Mouse (Mus musculus) stomach, embryonic 14.5 days (tissue): Measurements from ENCODE around the gene Itgb7. TPM values are rescaled to one million over a fixed set of nuclear protein-coding genes. Genes with fewer than 3 reads are reported as not detected.

ENCODE experiments used
- ATAC-seq: fragments of 200-750 bp; cut with Nextera tagmentation; 2 replicates; pipeline ENCODE4 v1.8.0; 2017; ENCODE audit warnings: low read depth, moderate TSS enrichment; ENCODE audit not compliant: insufficient number of reproducible peaks, insufficient read depth, low FRiP score
- H3K27ac ChIP-seq: fragments of 300-500 bp; sonication (generic); 2 replicates; pipeline ENCODE4 v1.5.1; 2014; ENCODE audit warnings: mild to moderate bottlenecking, low read length, moderate library complexity, mixed read lengths
- H3K27me3 ChIP-seq: fragments of 300-500 bp; sonication (generic); 2 replicates; pipeline ENCODE4 v1.6.1; 2014; ENCODE audit warnings: low read length, control low read depth, mixed read lengths; ENCODE audit not compliant: control insufficient read depth, insufficient read depth
- H3K36me3 ChIP-seq: fragments of 300-500 bp; sonication (generic); 2 replicates; pipeline ENCODE4 v1.6.1; 2014; ENCODE audit warnings: mild to moderate bottlenecking, control low read depth, low read length, moderate library complexity, mixed read lengths; ENCODE audit not compliant: control insufficient read depth, insufficient read depth
- H3K4me1 ChIP-seq: fragments of 300-500 bp; sonication (generic); 2 replicates; pipeline ENCODE4 v1.6.1; 2014; ENCODE audit warnings: low read length, control low read depth, mixed read lengths; ENCODE audit not compliant: control insufficient read depth, insufficient read depth
- H3K4me2 ChIP-seq: fragments of 300-500 bp; sonication (generic); replicated peaks from 2 replicates; pipeline ENCODE4 v1.6.1; 2014; ENCODE audit warnings: low read depth, low read length, control low read depth
- H3K4me3 ChIP-seq: fragments of 300-500 bp; sonication (generic); 2 replicates; pipeline ENCODE4 v1.5.1; 2014; ENCODE audit warnings: low read depth, low read length, control low read depth
- H3K9ac ChIP-seq: fragments of 300-500 bp; sonication (generic); replicated peaks from 2 replicates; pipeline ENCODE4 v1.6.1; 2014; ENCODE audit warnings: low read depth, mild to moderate bottlenecking, control low read depth, low read length, moderate library complexity, mixed read lengths
- H3K9me3 ChIP-seq: fragments of 300-500 bp; sonication (generic); 2 replicates; pipeline ENCODE4 v1.6.1; 2016; ENCODE audit warnings: low read depth, low read length, control low read depth; ENCODE audit not compliant: control insufficient read depth
- WGBS: fragments of 180-500 bp; shearing (Covaris S2); extraction: QIAGEN DNeasy Blood & Tissue Kit; methylation state at CpG from one replicate; pipeline ENCODE4 v1.1.7; 2014; 5-methylcytosine and 5-hydroxymethylcytosine counted together
- polyA plus RNA-seq: library from polyadenylated mRNA; unstranded; fragments of >200 nt; fragmentation: Nextera tagmentation; extraction: Ambion mirVana; gene quantifications from 2 replicates; pipeline ENCODE4 v1.2.1, GENCODE M21; 2014

Gene Itgb7
- polyA plus RNA-seq, 1 experiment from 2014 or later: 9.9 TPM

DNA sequence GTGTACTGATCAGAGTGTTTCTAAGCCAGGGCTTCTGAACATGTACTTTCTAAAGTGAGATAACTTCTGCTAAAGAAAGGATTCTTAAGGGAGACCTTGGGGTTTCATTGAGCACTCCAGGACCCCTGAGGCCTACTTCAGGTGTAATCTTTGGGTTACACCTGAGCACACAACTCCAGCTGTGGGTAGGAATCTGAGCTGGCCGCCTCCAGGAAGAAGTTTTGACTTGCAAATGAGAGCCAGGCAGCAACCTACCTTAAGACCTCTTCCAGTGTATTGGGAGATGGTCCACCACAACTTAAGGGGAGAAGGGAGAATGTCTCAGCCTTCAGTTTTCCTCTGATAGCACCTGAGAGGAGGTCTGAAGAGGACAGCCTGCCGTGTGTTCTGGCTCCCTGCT is 17.6 kb downstream of the Itgb7 start:
- Histone ChIP-seq H3K4me3 (no peak overlapping the region), H3K27me3 (no peaks in the 10 kb centered on the region), H3K36me3 (peaks cover 53% of the 10 kb centered on the region), H3K9me3 (no peaks in the 10 kb centered on the region), H3K4me1 (no peaks in the 10 kb centered on the region), H3K9ac (no peak overlapping the region), H3K4me2 (no peak overlapping the region), H3K27ac (no peak overlapping the region)
- ATAC-seq: no peak
- WGBS: 40% methylated on average over 2 of the region's 2 CpGs

DNA sequence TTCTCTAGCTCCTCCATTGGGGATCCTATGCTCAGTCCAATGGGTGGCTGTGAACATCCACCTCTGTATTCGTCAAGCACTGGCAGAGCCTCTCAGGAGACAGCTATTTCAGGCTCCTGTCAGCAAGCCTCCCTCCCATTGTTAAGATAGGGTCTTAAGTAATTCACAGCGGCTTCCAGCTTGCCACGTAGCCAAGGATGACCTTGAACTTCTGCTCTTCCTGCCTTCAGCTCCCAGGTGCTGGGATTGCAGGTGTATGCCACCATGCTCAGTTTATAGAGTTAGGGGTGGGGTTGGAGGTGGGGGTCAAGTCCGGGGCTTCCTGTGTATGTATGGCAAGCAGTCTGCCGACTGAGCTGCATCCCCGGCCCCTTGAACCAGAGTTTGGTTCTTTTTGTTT is 19.8 kb downstream of the Itgb7 start:
- H3K9ac ChIP-seq: no peak overlapping the region
- H3K4me1 ChIP-seq: peaks cover 8% of the 10 kb centered on the region; the same call in 1 of the 2 replicates
- H3K27ac ChIP-seq: no peak overlapping the region
- H3K27me3 ChIP-seq: no peaks in the 10 kb centered on the region
- no peak overlapping the region for H3K4me3 ChIP-seq
- no peak for ATAC-seq
- no peak overlapping the region for H3K4me2 ChIP-seq
- H3K36me3 ChIP-seq: peaks cover 76% of the 10 kb centered on the region
- no peaks in the 10 kb centered on the region for H3K9me3 ChIP-seq
- WGBS: 79% methylated on average over 6 of the region's 6 CpGs

DNA sequence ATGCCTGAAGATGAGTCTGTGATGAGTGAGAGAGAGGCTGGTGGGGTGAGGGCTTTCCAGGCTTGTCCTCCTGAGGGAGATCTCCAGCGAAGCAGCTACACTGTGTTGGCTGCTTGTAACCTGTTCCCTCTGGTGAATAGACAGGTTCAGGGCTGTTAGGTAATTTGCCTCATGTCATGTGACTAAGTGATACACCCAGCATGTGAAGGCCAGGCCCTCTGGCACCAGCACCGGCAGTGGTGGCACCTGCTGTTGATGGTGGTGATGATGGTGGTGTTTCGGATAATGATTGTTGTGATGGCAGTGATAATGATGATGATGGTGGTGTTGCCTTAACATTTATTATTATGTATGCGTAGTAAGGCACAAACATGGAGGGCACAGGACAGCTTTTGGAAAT is 20.9 kb downstream of the Itgb7 start:
- ATAC-seq: no peak
- no peak overlapping the region for H3K4me3 ChIP-seq

DNA sequence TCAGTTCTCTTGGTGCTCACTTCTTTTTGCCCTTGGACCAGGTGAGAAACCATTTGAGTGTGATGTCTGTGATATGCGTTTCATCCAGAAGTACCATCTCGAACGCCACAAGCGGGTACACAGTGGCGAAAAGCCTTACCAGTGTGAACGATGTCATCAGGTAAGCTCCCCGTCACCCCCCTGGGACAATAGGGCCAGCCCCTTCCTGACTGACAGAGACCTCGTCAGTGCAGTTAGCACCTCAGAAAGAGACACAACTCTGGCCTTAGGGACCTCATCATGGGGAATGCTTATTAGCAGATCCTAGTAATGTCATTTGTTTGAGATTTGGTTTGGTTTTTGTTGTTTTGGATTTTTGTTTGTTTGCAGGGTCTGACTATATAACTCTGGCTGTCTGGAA is 22.6 kb downstream of the Itgb7 start:
- WGBS: 92% methylated on average over 8 of the region's 8 CpGs
- Histone ChIP-seq H3K36me3 (peaks cover 70% of the 10 kb centered on the region), H3K9ac (no peak overlapping the region), H3K4me3 (no peak overlapping the region), H3K9me3 (no peaks in the 10 kb centered on the region), H3K27me3 (no peaks in the 10 kb centered on the region), H3K27ac (no peak overlapping the region), H3K4me1 (peaks cover 23% of the 10 kb centered on the region), H3K4me2 (no peak overlapping the region)
- no peak for ATAC-seq

More for the DNA sequence above, 20.9 kb downstream of the Itgb7 start:
- WGBS: 90% methylated on average over 4 of the region's 4 CpGs
- H3K36me3 ChIP-seq: peaks cover 78% of the 10 kb centered on the region
- H3K4me1 ChIP-seq: peaks cover 14% of the 10 kb centered on the region; the same call in 1 of the 2 replicates
- H3K4me2 ChIP-seq: no peak overlapping the region
- H3K9ac ChIP-seq: no peak overlapping the region
- H3K9me3 ChIP-seq: no peaks in the 10 kb centered on the region
- no peak overlapping the region for H3K27ac ChIP-seq
- no peaks in the 10 kb centered on the region for H3K27me3 ChIP-seq

DNA sequence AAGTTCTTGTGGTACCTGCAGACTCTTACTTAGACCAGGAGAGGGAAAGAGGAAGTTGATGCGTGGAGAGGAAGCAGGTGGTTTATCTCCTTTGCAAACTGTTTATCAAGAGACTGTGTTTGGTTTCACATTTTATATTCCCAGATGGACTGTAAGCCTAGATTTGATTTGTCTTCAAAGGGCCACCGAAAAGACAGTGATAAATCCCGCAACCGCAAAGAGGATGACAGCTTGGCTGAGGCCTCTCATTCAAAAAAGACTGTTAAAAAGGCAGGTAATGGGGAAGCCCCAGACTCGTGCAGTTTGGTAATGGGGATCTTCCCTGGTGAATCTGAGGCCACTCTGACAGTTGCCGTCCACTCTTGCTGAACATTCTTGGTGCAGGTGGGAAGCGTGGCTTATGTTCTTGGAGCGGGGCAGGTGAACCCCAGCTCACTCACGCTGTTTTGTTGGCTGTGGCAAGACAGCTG is 23.6 kb downstream of the Itgb7 start:
- H3K27me3 ChIP-seq: no peaks in the 10 kb centered on the region
- H3K4me1 ChIP-seq: peaks cover 23% of the 10 kb centered on the region
- H3K36me3 ChIP-seq: peaks cover 62% of the 10 kb centered on the region
- H3K4me3 ChIP-seq: no peak overlapping the region
- no peaks in the 10 kb centered on the region for H3K9me3 ChIP-seq
- no peak overlapping the region for H3K9ac ChIP-seq
- H3K27ac ChIP-seq: no peak overlapping the region
- ATAC-seq: no peak
- WGBS: 60% methylated on average over 9 of the region's 9 CpGs
- H3K4me2 ChIP-seq: no peak overlapping the region

DNA sequence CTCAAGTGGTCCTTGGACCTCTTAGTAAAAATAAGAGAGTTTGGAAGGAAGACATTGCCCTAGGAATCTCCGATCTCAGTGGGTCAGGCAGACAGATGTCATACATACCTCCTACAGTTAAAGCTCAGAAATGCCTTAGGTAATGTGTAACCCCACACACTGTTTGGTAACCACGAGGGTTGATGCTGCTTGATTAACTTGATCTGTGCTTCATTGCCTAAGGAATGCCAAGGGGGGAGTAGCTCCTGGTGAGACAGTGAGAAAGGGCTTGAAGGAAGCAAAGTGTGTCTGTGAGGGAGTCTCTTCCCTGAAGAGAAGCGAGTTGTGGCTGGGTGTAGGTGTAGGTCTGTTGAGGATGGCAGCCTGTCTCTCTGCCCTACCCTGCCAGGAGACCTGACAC is 24.4 kb downstream of the Itgb7 start:
- Histone ChIP-seq H3K4me3 (no peak overlapping the region), H3K27ac (no peak overlapping the region), H3K4me1 (peaks cover 24% of the 10 kb centered on the region), H3K36me3 (peaks cover 54% of the 10 kb centered on the region), H3K4me2 (no peak overlapping the region), H3K27me3 (no peaks in the 10 kb centered on the region), H3K9ac (no peak overlapping the region), H3K9me3 (no peaks in the 10 kb centered on the region)
- no peak for ATAC-seq
- WGBS: 71% methylated on average over 3 of the region's 3 CpGs

DNA sequence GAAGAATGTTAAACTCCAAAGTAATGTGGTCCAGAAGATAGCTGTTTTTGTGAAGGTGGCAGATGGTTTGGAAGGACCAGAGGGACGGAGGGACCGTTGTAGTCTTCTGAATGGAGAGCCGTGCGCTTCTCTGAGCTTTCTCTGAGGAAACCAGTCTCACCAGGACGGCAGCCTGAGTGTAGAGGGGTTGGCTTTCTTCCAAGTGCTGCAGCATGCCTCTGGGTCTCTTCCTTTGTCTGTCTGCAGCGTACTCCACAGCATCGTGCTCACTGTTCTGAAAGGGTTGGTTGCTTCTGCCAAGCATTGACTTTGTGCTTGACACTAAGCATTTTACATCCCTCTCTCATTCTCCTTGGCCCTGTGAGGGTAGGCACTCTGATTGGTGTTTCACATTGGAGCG is 26.0 kb downstream of the Itgb7 start:
- Histone ChIP-seq H3K4me1 (peaks cover 27% of the 10 kb centered on the region), H3K9me3 (no peaks in the 10 kb centered on the region), H3K27me3 (no peaks in the 10 kb centered on the region), H3K9ac (peak overlapping the region; percentile 30; the same call in 1 of the 2 replicates), H3K4me3 (peak overlapping the region; percentile 67), H3K36me3 (peaks cover 46% of the 10 kb centered on the region), H3K4me2 (peak overlapping the region; percentile 53), H3K27ac (peak overlapping the region; percentile 72)
- 31% methylated on average over 8 of the region's 8 CpGs for WGBS
- ATAC-seq: no peak

DNA sequence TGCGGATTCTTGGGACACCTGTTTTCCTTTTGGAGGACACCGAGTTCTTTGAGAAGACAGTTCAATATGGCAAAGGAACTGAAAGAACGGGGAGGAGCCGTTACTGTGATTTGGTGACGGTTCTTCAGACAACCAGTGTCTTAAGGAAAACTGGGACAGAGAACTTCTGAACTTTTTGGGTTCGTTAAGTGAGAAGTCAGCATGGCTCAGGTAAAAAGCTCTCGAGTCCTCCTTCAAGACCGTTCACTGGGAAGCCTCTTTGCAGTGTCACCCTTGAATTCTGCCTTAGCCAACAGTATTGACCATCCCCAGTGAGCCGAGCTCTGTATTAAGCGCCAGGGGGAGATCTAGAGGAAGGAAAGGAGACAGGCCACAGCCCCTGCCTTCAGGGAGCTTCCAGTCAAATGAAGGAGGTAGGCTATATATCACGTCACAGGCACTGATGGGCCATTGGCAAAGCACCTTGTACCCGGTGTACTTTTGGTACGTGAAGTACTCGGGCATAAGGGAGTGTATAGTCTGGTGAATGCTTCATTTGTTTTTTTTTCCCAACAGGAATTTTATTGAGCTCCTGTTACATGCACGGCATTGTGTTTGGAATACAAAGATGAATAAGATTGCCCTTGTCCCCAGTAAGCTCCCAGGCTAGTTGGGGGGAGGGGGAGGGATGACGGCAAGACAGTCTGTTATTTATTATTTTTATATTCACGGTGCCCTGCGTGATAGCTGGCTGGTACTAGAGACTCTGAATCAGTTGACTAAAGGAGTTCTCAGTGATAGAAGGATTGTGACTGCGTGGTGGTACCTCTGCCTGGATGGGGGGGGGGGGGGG is 26.9 kb downstream of the Itgb7 start, which contains the start of gene Csad:
Gene Csad (minus strand): TSS at position 51 of the 832 bp plus-strand sequence.
- 48% methylated on average over 19 of the region's 19 CpGs for WGBS
- no peak for ATAC-seq
- Histone ChIP-seq H3K9me3 (no peaks in the 10 kb centered on the region), H3K4me2 (peak within 1 kb of the TSS; percentile 53), H3K4me1 (peaks cover 27% of the 10 kb centered on the region), H3K9ac (peak within 1 kb of the TSS; percentile 89), H3K27me3 (no peaks in the 10 kb centered on the region), H3K27ac (peak within 1 kb of the TSS; percentile 99), H3K4me3 (peak within 1 kb of the TSS; percentile 67), H3K36me3 (peaks cover 38% of the 10 kb centered on the region)
